Comparison of ENCODE assay signal across 17 mouse cellular contexts in the genomic region with DNA sequence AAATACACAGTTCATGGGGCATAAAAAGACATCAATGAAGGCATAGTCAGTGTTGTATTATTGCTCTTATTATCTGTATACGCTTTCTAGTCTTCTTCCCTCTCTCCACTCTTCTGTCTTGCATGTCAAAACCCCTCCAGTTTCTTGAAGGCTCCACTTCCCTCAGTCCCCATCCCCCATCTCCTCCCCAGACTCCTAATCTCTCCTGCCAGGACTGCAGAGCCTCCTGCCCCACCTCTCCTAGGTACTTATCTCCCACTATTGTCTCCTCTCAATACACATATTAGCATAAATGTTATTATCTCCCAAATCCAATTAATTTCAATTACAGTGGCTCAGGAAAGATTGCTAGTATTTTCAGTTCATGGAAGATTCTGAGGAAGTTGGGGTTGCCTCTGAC.
"Had no signal": no experiment of that assay in that cellular context is flagged by ENCODE, and none has a peak within 500 bp of the region (broad histone marks: within the 10 kb centered on the region; RNA-seq: fewer than 3 reads in every experiment).

No protein-coding gene starts in this region.

- H3K9me3 ChIP-seq: limb, embryonic 10.5 days; limb, embryonic 13.5 days; midbrain, embryonic 12.5 days; midbrain, embryonic 15.5 days; neural tube, embryonic 12.5 days; neural tube, embryonic 15.5 days had no signal

- ATAC-seq: lung, postnatal 0 days; midbrain, embryonic 15.5 days had no signal

- H3K4me1 ChIP-seq: limb, embryonic 10.5 days; limb, embryonic 13.5 days; midbrain, embryonic 12.5 days; midbrain, embryonic 15.5 days; neural tube, embryonic 12.5 days; neural tube, embryonic 15.5 days had no signal

- DNase-seq: kidney, adult 2 months; kidney, postnatal 25 days; layer of hippocampus, adult 9-11 months; lung, embryonic 14.5 days; thymus, adult 18-20 months; thymus, postnatal 14 days; thymus, postnatal 4 days had no signal

- H3K27me3 ChIP-seq: limb, embryonic 13.5 days; midbrain, embryonic 12.5 days; midbrain, embryonic 15.5 days; neural tube, embryonic 12.5 days; neural tube, embryonic 15.5 days had no signal

- H3K27ac ChIP-seq: kidney, postnatal 0 days; layer of hippocampus, adult 2 months; limb, embryonic 10.5 days; limb, embryonic 13.5 days; macrophage; midbrain, embryonic 12.5 days; midbrain, embryonic 15.5 days; neural tube, embryonic 12.5 days; neural tube, embryonic 15.5 days had no signal

- H3K9ac ChIP-seq: limb, embryonic 13.5 days; lung, embryonic 14.5 days; midbrain, embryonic 12.5 days; midbrain, embryonic 15.5 days; neural tube, embryonic 12.5 days; neural tube, embryonic 15.5 days had no signal

- H3K4me2 ChIP-seq: limb, embryonic 13.5 days; lung, embryonic 14.5 days; midbrain, embryonic 12.5 days; midbrain, embryonic 15.5 days; neural tube, embryonic 12.5 days; neural tube, embryonic 15.5 days had no signal

- H3K36me3 ChIP-seq: limb, embryonic 10.5 days; limb, embryonic 13.5 days; midbrain, embryonic 12.5 days; midbrain, embryonic 15.5 days; neural tube, embryonic 12.5 days; neural tube, embryonic 15.5 days had no signal

- H3K4me3 ChIP-seq: layer of hippocampus, adult 2 months; limb, embryonic 10.5 days; limb, embryonic 13.5 days; midbrain, embryonic 12.5 days; midbrain, embryonic 15.5 days; neural tube, embryonic 12.5 days; neural tube, embryonic 15.5 days had no signal
